Mouse (Mus musculus) retina, postnatal 7 days (tissue): Measurements from ENCODE around the gene Sptbn1.
A peak's percentile ranks its signal among the peaks of the same experiment; 100 is the strongest.

Experiments used
- DNase-seq: peaks from one replicate; pipeline ENCODE4 v3.0.0-alpha.2; 2012; ENCODE audit warnings: low read depth, low spot score

Gene Sptbn1

DNA sequence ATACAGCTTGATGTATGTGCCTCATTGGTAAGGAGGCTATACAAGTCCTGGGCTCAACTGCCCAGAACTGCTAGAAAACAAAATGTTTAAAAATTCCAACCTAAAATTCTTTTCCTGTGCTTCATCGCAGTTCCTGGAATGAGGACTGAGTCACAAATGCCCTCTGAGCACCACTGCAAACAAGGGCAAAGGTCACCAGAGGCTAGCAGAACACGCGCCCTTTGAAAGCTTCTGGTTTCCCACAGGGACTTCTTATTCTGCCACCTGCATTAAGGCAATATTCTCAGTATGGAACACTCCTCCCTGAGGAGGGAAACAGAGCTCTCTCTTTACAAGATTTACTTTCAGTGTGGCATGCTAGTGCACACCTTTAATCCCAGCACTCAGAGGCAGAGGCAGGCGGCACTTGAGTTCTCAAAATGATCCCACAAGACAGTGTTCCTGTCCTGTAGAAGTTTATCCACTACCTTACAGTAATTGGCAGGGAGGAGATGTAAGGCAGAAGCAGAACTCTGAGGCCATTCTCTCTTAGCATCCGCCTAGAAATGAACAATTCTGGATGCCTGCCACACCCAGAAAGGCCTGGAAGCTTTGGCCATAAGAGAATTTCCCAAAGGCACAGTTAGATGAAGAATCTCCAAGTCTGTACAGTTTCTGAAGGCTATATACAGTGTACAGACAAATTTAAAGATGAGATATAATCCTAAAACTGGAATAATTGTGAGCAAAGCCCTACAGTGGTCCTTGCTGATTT is 56.1 kb downstream of the Sptbn1 start:
- DNase-seq = no peak

DNA sequence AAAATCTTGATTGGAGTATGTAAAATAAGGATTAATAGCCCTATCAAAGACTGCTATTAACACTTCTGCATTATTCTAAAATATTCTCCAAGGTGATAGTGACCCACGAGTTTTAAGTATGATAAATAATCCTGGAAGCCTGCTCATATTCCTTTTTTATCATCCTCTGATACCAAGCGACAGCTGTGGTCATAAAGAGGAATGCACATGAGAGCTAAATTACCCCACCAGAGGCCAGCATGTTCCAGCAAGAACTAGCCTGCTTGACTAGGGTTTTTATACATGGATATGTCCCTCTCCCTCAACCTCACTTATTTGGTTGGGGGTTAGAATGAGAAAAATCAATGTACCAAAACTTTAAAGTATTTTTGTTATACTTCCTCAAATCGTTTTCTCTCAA is 56.8 kb downstream of the Sptbn1 start:
- DNase-seq = no peak

DNA sequence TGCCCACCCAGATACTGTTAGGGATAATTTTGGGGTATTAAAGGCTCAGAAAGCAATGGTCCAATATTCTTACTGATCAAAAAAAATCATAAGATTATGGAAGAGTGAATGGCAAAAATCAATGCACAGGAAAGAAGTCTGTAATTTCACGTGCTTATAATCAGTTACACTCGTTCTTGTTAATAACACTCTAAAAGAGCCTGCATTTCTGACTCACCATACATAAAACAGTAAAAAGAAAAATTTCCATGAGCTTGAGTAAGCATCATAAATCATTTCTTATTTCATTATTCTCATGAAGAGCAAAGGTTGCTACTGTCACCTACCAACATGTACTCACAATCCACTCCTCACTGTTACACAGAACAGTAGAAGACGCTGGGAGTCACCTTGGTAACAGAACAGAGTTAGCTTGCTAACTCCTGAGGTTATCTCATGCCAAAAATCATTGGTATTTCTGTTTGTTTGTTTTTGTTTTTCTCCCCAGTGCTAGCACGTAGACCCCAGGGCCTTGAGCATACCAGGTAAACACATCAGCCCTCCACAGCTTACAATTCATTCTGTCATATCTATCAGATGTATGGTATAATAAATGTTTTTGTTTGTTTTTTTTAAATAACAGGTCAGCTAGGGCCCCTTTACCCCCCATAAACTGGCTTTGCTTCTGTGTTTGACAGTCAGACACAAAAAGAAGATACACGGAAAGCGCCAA is 57.7 kb downstream of the Sptbn1 start:
- no peak for DNase-seq

DNA sequence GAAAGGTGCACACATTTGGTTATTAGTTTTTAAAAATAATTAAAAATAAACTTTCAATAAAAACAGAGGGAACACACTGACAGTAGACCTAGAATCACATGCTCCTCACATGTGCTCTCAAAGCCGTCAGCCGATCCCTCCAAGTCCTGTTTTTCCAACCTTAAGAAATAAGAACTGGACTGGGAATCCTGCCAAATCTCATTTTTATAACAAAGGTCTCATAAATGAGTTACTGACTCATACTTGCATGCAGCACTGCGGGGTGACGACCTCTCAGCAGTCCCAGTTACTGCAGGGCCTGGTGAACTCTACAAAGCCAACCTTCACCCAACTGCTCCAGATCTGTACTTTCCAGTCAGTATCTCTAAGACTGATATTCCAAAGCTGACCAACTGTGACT is 58.5 kb downstream of the Sptbn1 start:
- no peak for DNase-seq

DNA sequence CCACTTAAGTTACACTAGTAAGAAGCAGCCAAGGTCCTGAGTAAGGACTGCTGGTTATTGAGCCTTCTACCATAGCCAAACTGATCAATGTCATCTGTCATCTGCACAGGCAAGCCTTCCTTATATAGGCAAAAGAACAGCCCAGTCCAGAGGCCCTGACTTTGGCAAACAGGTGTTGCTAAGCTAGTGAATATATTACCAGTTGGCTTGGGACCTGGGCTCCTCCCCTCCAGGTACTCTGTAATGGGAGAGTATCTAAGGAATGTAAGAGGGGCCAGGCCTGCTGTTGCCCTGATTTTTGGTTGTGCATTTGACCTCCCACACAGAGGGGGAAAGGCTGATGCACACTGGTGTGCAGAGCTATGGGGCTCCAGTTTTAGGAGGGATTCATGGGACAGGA is 63.6 kb downstream of the Sptbn1 start:
- no peak for DNase-seq

DNA sequence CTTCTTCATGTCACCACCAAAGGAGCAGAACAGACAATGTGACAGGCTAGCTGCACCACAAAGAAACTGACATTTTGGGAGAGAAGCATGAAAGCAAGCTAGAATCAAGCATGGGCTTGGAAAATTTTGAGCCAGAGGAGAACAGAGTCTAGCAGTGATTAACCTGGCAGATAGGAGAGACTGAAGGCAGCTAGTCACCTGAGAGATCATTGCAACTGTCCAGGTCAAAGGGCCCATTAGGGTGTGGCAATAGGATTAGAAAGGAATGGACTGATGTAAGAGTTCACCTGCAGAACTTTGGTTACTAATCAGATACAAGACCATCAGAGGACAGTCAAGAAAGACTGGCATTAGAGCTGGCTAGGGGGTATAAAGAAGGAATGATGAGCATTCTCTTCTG is 67.6 kb downstream of the Sptbn1 start:
- DNase-seq = no peak

DNA sequence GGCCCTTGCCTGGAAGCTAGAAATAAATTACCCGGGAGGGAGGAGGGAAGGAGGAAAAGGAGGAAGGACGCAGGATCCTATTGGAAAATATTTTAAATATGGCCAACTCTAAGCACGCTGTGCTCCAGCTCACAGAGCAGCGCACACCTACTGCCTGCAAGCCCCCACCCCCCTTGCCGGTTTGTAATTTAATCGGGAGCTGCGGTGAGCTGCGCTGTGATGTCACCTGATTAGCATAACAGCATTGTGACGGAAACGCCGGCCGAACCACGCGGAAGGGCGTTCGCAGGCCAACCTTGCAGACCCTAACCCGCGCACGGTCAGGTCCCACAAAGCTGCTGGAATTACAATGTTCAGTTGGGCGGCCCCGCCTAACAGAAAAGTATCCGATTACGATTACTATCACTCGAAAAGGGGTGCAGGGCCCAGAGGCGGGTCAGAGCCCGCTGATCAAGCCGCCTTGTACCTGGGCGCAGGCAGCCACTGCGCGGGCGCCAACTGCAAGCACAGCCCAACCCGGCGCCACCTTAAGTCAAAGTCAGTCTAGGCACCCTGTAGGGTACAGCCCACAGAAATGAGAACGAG is 69.8 kb downstream of the Sptbn1 start:
- peak; percentile 43 for DNase-seq

DNA sequence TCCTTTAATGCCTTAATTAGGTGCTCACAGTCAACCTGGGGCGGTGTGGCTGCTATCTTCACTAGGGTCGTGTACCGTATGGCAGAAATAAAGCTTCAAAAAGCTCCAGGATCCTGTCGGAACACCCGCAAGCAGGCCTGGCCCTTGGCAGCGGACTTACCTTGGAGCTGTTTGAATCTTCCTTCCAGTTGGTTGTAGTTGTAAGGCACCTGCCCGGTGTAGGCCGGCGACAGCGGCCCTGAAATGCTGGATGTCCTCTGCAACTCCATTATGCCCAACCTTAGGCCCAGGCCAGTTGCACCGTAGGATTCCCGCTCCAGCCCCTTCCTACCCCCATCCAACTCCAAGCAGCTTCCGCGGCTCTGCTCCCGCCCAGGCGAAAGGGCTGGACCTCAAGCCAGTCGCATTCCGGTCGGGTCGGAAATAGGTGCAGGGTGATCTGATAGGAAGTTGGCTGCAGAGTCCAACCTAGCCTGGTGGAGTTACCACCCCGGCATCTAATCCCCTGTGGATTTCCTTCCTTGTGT is 70.3 kb downstream of the Sptbn1 start:
- DNase-seq = peak; percentile 23

DNA sequence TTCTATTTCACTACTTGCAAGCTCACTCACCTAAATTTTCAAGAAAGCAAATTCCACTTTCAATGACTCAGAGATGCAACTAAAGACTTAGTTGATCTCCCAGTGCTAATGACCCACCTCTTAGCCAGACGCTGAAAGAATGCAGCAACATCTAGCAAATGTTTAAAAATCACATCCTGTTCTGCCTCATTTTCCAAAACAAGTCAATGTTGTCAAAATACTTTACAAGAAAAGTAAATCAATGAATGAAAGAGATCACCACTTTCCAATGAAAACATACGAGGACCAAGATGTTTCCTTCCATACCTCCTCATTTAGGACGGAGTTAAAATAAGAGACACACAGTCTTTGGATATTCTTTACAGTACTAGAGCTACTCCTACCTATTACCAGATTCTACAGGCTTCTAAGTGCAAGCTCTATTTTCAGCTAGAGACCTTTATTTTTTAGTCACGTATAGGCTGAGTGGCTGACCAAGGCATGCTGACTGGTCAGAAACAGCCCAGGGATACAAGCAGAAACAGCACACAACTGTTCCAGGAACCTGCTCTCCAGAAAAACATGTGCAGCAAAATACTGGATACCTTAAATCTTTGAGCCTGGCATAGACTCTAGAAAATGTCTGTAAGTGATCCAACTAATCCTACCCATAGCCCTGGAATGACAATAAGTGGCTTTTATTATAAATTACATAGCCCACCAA is 71.5 kb downstream of the Sptbn1 start:
- DNase-seq = no peak

DNA sequence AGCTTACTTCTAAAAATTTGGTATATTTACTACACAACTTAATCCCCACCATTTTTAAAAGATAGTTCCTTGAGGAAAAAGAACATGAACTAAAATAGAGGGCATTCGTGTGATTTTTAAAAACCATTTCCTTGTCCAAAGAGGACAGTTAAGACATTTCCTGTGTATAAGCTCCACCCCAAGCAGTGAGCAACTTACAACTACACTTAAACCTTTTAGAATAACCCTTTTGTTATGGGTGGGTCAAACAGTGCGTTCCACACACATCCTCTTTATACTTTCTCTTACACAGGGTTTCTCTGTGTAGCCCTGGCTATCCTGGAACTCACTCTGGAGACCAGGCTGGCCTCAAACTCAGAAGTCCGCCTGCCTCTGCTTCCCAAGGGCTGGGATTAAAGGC is 72.2 kb downstream of the Sptbn1 start:
- no peak for DNase-seq

DNA sequence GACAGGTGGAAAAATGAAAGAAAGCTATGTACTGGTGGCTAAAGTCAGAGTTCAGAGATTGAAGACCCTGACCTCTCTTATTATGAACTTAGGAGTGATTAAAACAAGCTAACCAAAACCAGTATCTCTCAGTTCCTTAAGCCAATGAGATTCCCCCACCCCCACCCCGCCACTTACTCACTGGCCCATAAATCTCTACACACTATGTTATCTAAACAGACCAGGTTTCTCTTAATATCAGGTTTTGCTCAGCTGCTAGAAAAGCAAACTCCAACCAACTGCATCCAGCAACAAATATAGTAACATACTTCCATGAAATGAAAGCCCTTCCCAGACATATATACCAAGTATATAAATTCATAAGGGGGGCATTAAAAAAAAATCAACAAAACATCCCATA is 73.2 kb downstream of the Sptbn1 start:
- no peak for DNase-seq

DNA sequence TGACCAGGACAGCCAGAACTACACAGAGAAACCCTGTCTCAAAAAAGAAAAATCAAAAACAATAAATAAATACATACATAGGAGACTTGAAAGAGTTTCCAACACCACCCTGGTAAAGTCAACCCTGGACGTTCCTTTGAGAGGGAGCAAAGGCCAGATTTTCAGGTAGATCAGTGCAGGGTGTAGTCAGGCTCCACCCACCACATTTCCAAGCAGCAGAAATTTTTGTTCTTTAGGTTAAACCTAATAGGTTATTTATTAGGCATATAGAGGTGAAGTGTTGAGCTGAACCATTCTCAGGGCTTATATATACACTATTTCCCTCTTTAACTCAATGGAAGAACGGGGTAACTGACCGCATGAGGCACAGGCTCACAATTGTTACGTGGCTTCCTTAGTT is 77.0 kb downstream of the Sptbn1 start:
- no peak for DNase-seq

DNA sequence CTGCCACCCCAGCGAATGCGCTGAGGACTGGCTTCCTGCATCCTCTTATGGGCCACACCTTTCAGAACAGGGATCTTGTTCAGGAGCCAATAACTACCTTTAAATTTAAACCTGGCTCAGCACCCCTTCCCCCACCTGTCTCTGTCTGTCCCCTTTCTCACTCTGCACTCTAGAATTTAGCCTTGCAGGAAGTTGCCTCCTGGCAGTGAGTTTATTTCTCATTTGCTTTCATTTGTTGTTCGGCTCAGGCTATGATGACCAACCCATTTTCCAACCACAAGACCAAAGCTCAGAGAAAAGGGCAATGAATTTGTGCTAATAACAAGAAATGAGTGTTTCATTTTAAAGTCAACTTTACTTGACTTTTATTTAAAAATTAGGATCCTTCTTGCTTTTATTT is 77.9 kb downstream of the Sptbn1 start:
- no peak for DNase-seq

DNA sequence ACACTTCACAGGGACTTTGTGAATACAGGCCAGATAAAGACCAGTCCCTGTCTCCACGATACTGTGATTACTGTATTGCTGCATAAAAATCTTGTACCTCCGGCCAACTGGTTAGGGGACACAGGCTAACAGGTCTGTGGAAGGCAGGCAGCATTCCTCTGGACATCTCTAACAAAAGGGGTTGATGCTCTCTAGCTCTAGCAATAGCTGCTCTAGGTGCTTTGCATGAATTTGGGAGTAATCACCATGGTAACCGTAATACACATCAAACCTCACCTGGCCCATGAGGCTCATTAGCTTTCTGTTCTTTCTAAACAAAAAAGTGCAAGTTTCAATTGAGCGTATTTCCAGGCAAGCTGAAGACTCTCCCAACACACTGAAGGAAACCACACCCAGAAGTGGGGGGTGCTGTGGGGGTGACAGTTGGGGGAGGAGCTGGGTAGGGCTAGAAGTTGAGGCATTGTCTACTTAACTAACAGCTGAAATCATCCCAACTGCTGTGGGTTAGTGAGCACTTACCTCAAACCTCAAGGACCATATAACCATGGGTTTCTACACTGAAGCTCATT is 81.0 kb downstream of the Sptbn1 start:
- DNase-seq = no peak

DNA sequence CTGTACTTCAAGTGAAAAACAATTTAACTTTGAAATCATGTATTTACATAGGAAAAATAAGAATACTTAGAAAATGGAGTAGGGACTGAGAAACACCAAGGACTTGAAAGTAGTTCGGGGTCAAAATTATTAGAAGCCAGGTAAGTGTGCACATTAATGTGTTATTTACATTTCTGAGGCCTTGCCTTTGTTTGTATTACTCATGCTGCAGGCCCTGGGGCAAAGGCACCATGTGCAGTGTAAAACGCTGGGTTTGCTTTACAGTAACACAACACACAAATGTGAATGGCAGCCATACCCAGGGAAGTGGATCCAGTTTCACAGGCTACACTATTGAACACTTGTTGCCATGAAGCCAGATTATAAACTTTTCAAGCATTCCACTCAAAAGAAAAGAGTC is 83.4 kb downstream of the Sptbn1 start:
- no peak for DNase-seq

DNA sequence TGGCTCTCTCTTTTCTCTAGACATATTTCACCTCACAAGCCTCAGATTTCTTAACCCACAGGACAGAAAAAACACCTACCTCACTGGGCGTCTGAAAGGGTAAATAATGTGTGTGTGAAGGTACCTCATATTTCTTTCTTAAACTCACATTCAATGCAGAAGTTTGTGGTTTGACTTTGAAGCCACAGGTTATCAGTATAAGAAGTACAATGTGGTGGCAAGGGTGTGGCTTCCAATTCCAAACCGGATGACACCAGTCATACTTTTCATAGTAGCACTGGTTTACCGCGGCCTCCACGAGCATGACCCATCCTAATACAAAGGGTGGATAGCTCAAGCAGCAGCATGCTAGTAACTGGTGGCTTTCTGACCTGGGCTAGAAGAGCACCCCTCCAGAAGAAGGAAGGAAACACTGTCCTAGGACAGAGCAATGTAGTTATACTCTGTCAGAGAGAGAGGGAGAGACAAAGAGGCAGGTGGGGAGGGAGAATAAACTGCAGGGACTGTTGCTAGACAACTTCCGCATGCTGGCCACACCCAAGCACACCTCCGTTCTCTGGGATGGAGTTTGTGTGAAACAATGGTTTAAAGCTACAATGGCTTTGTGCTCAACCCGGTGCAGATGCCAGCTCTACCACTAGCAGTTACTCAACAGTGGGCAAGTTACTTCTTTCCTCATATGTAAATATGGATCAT is 85.1 kb downstream of the Sptbn1 start:
- no peak for DNase-seq

DNA sequence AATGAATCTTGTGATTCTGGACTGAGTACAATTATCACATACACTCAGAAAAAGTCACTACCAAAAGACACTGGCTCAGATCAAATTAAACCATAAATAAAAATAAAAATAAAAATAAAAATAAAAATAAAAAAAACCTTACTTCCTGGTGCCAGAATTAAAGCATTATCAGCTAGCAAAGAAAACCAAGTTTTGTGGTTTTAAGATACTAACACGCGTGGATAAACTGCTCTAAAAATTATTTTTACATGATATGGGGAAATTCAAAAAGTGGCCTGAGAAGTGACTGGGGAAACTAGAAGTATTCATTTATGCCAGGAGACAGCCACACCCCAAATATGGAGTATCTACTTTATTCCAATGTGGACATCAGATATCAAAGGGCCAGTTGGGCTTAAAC is 89.8 kb downstream of the Sptbn1 start:
- DNase-seq = no peak

DNA sequence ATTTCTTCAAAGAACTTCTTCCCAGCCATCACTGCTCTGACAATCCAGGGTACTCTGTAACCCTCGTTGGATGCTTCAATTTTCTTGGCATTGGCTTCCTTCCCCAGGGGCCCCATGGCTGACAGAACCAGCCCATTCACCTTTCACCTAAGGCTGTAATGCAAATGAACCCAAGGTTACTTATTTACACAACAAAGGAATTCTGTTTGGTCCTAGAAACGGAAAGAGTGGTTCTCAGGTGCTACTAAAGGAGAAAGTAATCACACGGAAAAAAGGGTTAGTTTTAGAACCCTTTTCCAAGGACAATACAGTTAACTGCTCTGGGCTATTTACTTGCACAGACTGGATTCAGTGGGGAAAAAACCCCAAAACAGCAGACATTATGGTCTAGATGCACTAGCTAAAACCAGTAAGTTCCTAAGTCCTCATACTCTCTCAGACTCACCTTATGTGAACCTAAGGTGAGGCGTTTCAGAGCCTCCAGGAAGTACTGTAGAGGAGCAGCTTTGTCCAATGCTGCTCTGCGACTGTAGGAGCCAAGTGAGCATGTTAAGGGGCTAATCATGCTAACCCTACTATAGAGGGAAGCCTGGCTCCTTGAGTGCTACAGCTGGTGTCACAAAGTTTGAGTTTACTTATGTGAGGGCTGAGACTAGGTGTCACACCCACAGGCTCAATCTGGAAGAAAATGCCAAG is 90.7 kb downstream of the Sptbn1 start:
- DNase-seq = no peak

DNA sequence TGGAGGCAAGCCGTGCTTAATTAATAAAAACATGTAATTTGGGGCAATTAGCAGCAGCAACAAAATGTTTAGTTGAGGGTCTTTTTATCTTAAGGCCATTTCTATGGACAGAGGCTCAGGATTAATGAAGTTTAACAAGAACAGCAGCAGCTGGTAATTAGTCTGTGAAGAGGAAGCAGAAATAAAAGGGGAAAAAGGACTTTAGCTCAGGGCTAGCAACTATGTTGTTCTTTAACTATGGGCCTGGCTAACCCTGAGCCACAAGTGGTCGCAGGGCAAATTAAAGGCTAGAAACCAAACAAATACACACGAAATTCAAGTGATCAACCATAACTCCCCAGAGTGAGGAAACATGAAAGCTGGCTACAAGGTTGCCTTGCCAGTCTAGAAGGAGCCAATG is 91.9 kb downstream of the Sptbn1 start:
- DNase-seq = no peak

DNA sequence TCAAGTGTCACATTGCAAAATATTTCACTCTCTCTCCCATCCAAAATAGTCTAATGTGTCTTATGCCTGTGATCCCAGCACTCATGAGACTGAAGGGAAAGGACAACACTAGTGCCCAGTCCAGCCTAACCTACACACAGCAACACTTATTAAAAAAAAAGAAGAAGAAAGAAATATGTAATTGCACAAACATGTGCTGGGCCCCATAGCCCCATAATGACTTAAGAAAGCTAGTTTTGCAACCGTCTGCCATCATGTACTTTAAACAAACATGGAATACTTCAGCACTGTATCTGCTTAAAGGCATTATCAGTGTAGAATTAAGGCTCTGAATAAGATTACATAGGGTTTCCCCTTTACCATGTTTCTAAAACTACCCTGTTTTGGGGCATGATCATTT is 92.4 kb downstream of the Sptbn1 start:
- no peak for DNase-seq
